Mouse (Mus musculus) T-helper 1 cell (primary cell): ENCODE results near the gene Gpr143.

Source experiments
- in situ Hi-C: fragments of 300-600 bp; cut with MboI, MseI; formaldehyde crosslinking; loops from one replicate; pipeline ENCODE4 v1.15.1; 2025; ENCODE audit warnings: high pct_unique_total_duplicates

Gpr143 gene

GRCm38 (mm10) chrX:152781720-152782403 is at the start of gene Gpr143:
Gene Gpr143 (plus strand): TSS chrX:152781921.
- in situ Hi-C loops, result no loop called here

- in situ Hi-C loops, result no loop called here
Measured at GRCm38 (mm10) chrX:152735283-152735682, 46.4 kb upstream of the Gpr143 start.

DNA sequence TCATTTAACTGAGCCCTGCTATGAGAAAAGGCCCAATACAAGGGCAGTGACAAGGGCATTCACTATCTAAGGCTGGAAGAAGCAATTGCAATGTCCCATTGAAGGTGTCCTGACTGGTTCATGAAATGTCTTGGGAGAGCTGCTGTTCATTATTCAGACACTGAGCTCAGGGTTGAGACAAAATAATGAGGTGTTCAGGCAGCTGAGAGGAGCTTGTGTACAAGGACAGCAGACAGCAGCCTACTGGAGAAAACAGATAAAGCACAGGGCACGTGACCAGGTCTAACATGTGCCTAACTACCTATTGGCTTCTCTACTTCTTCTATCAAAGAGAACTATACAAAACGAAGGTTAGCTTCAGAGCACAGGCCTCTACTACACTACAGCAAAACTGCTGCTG is 43.5 kb upstream of the Gpr143 start:
- in situ Hi-C loops, result no loop called here

DNA sequence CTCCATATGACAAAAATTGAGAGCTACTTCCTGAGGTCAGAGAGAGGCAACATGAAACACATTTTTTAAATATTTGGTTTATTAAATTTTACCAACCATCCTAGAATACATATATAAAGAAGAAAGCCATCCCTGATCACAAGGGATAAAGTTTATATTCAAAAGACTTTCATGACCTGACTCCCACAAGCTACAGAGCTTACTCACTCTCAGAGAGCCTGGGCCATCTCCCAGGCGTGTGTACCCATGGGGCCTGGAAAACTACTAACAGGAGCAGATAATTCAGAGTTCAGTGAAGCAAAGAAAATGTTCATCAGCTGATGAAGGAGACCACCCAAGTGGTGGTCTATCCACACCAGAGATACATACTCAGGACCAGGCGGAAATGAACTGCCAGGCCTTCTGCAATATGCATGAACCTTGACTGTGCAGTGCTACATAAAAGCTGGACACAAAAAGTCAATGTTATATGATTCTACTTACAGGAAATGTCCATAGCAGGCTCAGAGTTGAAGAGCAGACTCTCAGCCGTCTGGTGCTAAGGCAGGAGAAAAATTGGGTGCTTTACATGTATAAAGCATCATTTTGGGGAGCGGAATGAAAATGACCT is 42.9 kb upstream of the Gpr143 start:
- in situ Hi-C loops, result no loop called here

GRCm38 (mm10) chrX:152743642-152744041 is 38.1 kb upstream of the Gpr143 start:
- in situ Hi-C loops, result no loop called here

DNA sequence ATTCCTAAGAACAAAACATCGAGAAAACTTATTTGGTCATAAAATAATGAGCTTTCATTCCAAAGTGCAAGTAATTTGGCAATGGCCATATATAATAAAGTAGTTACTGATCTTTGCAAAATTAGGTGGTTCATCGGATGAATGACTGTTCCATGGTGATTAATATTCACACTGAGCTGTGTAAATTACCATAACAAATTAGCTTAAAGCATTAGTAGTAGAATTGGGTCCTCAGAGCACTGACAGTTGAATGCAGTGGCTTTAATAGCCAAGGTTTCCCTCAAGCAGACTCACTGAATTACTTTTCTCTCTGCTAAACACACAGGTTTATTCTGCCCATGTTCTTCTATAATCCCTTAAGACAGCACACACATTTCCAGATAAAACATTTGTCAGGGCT is 35.8 kb upstream of the Gpr143 start:
- in situ Hi-C loops, result no loop called here

DNA sequence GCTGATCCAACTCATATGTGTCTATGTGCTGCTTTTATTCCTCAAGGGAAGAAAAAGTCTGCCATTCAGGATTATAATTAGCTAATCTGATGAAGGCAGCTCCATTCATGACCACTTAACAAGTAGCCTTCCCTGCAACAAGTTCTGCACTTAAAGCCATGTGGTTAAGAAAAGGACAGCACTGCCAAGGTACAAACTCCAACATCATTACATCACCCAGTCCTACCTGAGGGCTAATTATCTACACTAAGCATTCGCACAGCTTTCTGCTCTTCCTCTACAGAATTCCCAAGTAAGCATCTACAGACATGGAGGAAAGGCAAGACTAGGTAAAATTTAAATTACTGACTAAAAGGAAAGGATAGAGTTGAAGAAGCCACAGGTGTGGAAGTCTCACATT is 25.9 kb upstream of the Gpr143 start:
- in situ Hi-C loops, result no loop called here

DNA sequence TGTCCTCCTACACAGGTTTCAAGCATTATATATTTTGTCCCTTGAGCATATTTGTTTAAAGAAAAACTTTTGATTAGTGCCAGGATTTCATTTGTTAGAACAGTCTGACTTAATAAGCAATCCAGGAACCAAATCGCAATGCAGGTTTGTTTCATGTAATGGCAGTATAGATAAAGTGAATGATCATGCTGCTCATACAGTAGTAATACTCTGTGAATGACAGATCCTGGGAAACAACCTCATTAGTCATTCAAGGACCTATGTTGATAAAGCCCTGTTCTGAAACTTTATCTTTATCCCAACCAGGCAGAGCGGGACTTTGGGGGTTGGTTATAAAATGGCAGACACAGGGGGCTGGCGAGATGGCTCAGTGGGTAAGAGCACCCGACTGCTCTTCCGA is 25.4 kb upstream of the Gpr143 start:
- in situ Hi-C loops, result no loop called here

GRCm38 (mm10) chrX:152762437-152762836 is 19.3 kb upstream of the Gpr143 start:
- in situ Hi-C loops, result no loop called here

- in situ Hi-C loops, result no loop called here
Measured at GRCm38 (mm10) chrX:152762855-152763254, 18.9 kb upstream of the Gpr143 start.

DNA sequence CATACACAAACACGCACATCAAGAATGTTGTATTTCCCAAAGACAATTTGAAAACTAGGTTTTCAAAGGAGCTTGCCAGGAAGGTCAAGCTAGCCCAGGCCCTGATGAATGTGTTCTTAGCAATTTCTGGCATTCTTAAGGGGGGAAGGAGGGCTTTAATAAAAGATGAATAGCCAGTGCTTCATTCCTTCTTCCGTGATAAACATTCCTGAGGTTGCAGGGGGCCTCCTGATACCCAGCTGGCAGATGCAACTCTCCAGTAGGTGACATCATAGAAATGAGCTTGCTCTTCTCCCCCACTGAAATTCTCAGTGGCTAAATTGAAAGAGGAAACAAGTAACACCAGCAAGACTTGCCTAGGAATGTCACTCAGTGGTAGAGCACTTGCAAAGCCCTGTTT is 17.6 kb upstream of the Gpr143 start:
- in situ Hi-C loops, result no loop called here

- in situ Hi-C loops, result no loop called here
Measured at GRCm38 (mm10) chrX:152768891-152769599, 12.7 kb upstream of the Gpr143 start, which contains the start of gene Shroom2. Gene Shroom2 (minus strand): TSS chrX:152769465.

DNA sequence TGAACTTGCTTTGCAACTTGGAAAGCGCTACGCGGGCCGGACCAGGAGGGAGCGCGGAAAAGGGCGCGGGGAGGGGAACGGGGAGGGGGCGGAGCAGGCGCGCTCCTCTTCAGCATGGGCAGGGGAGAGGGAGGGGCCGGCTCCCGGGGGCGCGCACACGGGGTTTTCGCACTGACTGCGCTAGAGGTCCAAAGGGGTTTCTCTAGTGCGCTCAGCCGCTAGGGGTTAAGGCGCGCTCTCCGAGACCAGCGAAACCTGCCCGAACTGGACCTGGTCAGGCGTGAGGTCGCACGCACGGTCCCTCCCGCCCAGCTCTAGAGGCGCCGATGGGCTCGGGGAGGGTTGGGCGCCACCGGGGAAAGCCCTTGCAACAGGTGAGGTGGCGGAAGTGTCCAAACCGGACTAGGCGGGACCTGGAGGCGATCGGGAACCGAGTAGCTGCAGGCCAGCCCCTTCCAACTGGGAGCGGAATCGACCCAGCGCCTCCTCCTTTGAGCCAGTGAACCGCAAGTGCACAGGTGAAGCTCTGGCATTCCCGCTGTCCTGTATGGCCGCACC is 12.0 kb upstream of the Gpr143 start:
- in situ Hi-C loops, result no loop called here

- in situ Hi-C loops, result no loop called here
Measured at GRCm38 (mm10) chrX:152788129-152788528, 6.4 kb downstream of the Gpr143 start.

DNA sequence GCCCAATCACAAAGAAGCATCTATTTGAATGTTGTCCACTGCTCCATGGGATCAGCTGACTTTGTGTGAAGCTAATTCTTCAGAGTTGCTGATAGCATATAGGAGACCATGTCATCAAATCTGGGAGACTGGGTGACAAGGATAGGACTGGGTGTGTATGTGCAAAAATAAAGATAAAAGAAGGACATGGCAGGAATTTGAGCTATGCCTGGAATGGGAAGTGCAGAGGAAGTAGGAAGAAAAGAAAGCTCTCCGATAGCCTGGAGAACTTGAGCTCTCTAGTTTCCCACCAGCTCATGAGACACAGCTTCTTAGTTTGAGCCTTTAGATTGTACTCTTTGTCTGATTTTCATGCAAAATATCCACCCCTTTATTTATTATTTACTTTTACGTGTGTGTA is 6.9 kb downstream of the Gpr143 start:
- in situ Hi-C loops, result no loop called here

GRCm38 (mm10) chrX:152805317-152805716 is 23.6 kb downstream of the Gpr143 start:
- in situ Hi-C loops, result no loop called here

GRCm38 (mm10) chrX:152813339-152813738 is 31.6 kb downstream of the Gpr143 start:
- in situ Hi-C loops, result no loop called here

DNA sequence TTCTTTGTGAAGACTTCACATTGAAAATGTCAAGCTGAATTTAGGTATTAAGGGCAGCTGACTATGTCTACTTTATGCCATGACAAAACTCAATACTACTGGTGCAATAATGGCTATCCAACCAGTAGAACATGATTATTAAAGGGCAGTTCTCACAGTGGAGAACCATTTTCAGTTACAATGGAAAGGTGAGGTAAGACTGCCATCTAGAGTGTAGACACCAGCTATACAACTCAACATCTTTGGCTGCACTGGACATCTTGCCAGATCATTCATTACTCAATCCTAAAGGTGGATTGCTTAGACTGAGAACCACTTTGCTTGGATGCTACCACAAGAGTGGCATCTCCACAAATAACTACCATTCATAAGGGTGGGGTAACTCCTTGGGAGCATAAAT is 37.3 kb downstream of the Gpr143 start:
- in situ Hi-C loops, result no loop called here

DNA sequence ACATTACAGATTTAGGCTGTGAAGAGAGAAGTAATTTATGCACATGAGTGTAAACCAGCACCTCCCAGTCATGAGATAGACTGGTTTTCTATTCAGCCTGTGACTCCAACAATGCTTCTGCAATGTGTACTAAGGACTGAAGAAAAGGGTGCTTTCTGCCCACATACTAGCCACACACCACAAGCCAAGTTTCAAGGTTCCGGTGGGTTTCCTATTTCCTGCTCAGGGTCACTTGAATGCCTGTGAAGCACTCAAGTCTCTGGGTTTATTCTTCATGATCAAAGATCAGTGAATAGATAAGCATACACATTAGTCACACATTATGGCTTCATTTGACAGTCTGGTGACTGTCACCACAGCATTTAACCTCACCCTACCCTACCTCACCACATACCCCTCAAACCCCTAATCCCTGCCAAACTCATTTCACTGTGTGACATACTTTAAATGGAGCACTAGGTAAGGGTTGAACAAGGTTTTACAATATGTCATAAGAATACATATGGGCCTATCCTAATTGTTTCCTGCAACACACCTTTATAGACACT is 49.4 kb downstream of the Gpr143 start:
- in situ Hi-C loops, result loop anchor here (5.0 kb wide), 1 partner anchor 1841 kb away; no protein-coding TSS in a partner anchor

- in situ Hi-C loops, result loop anchor here (5.0 kb wide), 2 partner anchors 213 to 1837 kb away; no protein-coding TSS in a partner anchor
Measured at GRCm38 (mm10) chrX:152834940-152835339, 53.2 kb downstream of the Gpr143 start.

GRCm38 (mm10) chrX:152855076-152855772 is 73.5 kb downstream of the Gpr143 start:
- in situ Hi-C loops, result no loop called here
